Mouse (Mus musculus) E14TG2a.4 (cell line): ENCODE results near the gene Spata21.

Experiments
- H3K27me3 ChIP-seq: 2 replicates; pipeline ENCODE4 v1.6.1; 2014; ENCODE audit warnings: low read length, control low read depth; ENCODE audit not compliant: insufficient read depth
- H3K36me3 ChIP-seq: 2 replicates; pipeline ENCODE4 v1.6.1; 2014; ENCODE audit warnings: low read length, control low read depth; ENCODE audit not compliant: insufficient read depth
- H3K4me1 ChIP-seq: replicated peaks from 2 replicates; pipeline ENCODE4 v1.6.1; 2014; ENCODE audit warnings: low read depth, low read length, control low read depth
- H3K4me3 ChIP-seq: replicated peaks from 2 replicates; pipeline ENCODE4 v1.5.1; 2014; ENCODE audit warnings: mild to moderate bottlenecking, low read length
- H3K9me3 ChIP-seq: 2 replicates; pipeline ENCODE4 v1.6.1; 2014; ENCODE audit warnings: low read length, control low read depth
- CTCF ChIP-seq: conservative IDR thresholded peaks from 2 replicates; pipeline ENCODE4 v1.5.1; 2014; ENCODE audit warnings: low read length
- NANOG ChIP-seq: IDR thresholded peaks from 2 replicates; pipeline ENCODE4 v1.6.1; 2014; ENCODE audit warnings: borderline replicate concordance, low read length, mixed read lengths
- POU5F1 ChIP-seq: IDR thresholded peaks from 2 replicates; pipeline ENCODE4 v1.6.1; 2014; ENCODE audit warnings: low read length, borderline replicate concordance

Spata21 gene

DNA sequence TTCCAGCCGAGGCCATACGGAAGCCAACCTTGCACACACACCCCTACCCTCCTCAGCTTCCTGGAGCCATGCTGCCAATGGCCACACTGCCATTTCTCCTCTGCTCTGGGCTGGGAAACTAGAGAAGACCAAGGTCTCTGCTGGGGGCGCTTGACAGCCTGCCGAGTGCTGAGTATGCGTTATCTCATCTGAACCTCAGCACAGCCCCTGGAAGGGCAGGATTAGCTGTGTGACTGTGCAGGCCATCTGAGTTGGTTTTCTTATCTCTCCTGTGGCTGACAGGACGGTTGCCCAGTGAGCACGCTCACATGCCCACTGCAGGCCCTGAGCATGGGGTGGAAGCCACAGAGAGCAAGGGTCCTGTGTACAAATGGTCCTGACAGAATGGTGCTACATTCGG lies 19.5 kb upstream of the Spata21 start:
- no peak for TF ChIP-seq POU5F1
- TF ChIP-seq CTCF: no peak
- no peak for TF ChIP-seq NANOG
- Histone ChIP-seq H3K4me1 (peaks cover 17% of the 10 kb centered on the region), H3K9me3 (no peaks in the 10 kb centered on the region), H3K4me3 (no peak overlapping the region), H3K27me3 (no peaks in the 10 kb centered on the region), H3K36me3 (peaks cover 83% of the 10 kb centered on the region)

DNA sequence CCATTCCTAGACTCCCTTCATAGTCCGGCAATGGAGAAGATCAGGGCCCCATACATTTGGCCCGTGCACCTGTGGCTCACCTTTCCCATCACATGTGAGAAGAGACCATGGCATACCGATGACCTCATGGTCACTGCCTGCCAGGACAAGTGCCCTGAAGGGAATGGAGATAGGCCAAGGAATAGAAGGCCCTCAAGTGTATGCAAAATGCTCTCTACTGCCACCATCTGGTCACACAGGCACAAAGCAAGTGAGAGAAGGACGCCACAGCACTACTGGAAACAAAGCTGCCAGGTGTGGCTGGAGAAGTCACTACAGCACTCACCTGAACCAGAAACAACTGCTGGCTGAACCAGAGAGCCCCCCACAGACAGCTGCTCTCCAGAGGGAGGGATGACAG lies 18.4 kb upstream of the Spata21 start:
- peaks cover 93% of the 10 kb centered on the region for H3K36me3 ChIP-seq
- TF ChIP-seq POU5F1 (no peak), CTCF (peak; percentile 50)
- H3K9me3 ChIP-seq: no peaks in the 10 kb centered on the region
- peaks cover 12% of the 10 kb centered on the region for H3K4me1 ChIP-seq
- no peaks in the 10 kb centered on the region for H3K27me3 ChIP-seq
- no peak overlapping the region for H3K4me3 ChIP-seq

GRCm38 (mm10) chr4:141072502-141072901 lies 15.6 kb upstream of the Spata21 start:
- TF ChIP-seq NANOG: no peak
- TF ChIP-seq CTCF: no peak
- TF ChIP-seq POU5F1: no peak
- Histone ChIP-seq H3K4me1 (peaks cover 24% of the 10 kb centered on the region), H3K36me3 (peaks cover 84% of the 10 kb centered on the region), H3K9me3 (no peaks in the 10 kb centered on the region), H3K4me3 (no peak overlapping the region), H3K27me3 (no peaks in the 10 kb centered on the region)

- peaks cover 72% of the 10 kb centered on the region for H3K36me3 ChIP-seq
- H3K9me3 ChIP-seq: no peaks in the 10 kb centered on the region
- TF ChIP-seq CTCF: no peak
- no peak for TF ChIP-seq POU5F1
- no peak for TF ChIP-seq NANOG
- H3K27me3 ChIP-seq: no peaks in the 10 kb centered on the region
- peaks cover 29% of the 10 kb centered on the region for H3K4me1 ChIP-seq
- H3K4me3 ChIP-seq: no peak overlapping the region
Measured at GRCm38 (mm10) chr4:141073661-141074060, 14.5 kb upstream of the Spata21 start.

DNA sequence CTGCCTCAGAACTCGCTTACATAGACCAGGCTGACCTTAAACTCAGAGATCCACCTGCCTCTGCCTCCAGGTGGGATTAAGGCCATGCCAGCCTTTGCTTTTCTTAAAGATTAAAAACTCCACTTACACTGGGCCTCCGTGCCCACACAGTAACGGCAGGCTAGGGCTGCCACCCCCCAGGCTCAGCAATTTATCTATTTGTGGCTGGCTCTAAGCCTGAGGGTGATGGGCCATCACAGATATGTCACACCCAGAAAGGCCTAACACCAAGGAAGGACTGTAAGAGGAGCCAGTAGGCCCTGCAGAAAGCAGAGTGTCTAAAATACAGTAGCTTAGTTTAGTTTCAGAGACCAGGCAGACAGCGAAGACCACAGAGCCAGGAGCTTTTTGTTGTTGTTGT lies 14.0 kb upstream of the Spata21 start:
- peaks cover 34% of the 10 kb centered on the region for H3K4me1 ChIP-seq
- H3K9me3 ChIP-seq: no peaks in the 10 kb centered on the region
- peaks cover 68% of the 10 kb centered on the region for H3K36me3 ChIP-seq
- no peak for TF ChIP-seq NANOG
- no peak for TF ChIP-seq CTCF
- TF ChIP-seq POU5F1: no peak
- H3K27me3 ChIP-seq: no peaks in the 10 kb centered on the region
- H3K4me3 ChIP-seq: no peak overlapping the region

- H3K4me3 ChIP-seq: peak overlapping the region; percentile 100
- TF ChIP-seq POU5F1 (no peak), NANOG (no peak), CTCF (no peak)
Measured at GRCm38 (mm10) chr4:141076761-141077506, 11.2 kb upstream of the Spata21 start.

DNA sequence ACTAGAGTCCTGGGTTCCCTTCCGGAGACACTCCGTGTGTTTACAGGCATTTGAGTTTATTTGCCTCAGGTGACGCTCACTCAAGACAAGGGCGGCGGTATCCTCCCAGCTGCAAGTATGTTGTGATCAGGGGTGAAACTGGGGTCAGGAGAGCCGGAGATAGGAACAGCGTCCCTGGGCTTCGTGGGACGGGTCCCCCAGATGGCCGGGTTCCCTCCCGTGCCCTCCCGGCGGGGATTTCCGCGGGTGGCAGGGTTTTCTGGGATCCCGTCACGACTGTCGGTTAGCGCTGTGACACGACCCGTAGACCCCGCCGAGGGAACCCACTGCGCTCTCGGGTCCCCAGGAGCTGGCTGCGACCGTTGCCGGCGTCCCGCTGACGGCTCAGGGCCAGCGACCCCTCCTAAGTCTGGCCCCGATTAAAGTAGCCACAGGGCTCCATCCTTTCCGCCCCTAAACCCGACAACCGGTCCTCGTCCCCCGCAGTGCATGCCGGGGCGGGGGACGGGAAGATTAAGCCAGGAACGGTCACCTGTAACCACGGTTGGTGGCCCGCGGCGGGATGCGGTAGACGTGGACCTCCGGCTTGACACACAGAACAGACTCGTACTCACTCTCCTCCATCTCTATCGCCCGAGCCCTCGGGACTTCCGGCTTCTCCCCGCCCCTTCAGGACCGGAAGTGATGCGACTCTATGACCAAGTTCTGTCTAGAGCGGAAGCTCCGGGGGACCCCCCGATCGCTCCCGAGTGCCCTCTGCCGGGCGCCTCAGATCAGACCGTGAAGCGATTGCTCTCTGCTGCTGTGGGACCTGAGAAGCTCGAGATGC lies 10.2 kb upstream of the Spata21 start, which contains the start of gene Necap2:
Necap2 (minus strand) TSS at position 677 of the 829 bp plus-strand sequence.
- TF ChIP-seq POU5F1 (no peak), NANOG (no peak), CTCF (peak; percentile 54)
- H3K36me3 ChIP-seq: peaks cover 30% of the 10 kb centered on the region
- H3K4me3 ChIP-seq: peak within 1 kb of the TSS; percentile 100
- no peaks in the 10 kb centered on the region for H3K9me3 ChIP-seq
- no peaks in the 10 kb centered on the region for H3K27me3 ChIP-seq
- peaks cover 37% of the 10 kb centered on the region for H3K4me1 ChIP-seq

More at GRCm38 (mm10) chr4:141076761-141077506, 11.2 kb upstream of the Spata21 start:
- peaks cover 37% of the 10 kb centered on the region for H3K4me1 ChIP-seq
- no peaks in the 10 kb centered on the region for H3K9me3 ChIP-seq
- no peaks in the 10 kb centered on the region for H3K27me3 ChIP-seq
- H3K36me3 ChIP-seq: peaks cover 40% of the 10 kb centered on the region

DNA sequence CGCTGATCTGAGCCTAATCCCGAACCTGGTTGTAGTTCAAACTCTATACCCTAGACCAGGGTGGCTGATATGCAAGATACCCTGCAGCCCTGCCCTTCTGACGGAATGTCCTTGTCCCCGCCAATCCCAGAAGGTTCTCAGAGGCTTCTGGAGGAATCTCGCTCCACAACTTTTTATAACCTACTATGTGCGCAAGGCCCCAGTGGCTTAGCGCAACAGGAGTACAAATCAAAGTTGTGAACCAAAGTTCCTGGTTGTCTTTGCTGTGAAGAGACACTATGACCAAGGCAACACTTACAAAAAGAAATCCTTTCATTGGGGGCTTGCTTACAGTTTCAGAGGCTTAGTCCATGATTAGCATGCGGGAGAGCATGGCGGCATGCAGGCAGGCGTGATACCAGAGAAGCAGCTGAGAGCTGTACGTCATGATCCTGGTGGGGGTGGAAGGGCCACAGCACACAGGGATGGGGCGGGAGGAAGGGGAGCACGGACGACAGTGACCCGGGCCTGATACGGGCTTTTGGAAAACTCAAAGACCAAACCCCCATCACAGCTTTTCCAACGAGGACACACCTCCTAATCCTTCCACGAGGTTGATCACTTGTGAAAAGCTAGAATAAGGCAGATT lies 9.5 kb upstream of the Spata21 start:
- no peaks in the 10 kb centered on the region for H3K9me3 ChIP-seq
- H3K4me3 ChIP-seq: peak overlapping the region; percentile 100
- peaks cover 23% of the 10 kb centered on the region for H3K36me3 ChIP-seq
- H3K27me3 ChIP-seq: no peaks in the 10 kb centered on the region
- H3K4me1 ChIP-seq: peaks cover 34% of the 10 kb centered on the region
- TF ChIP-seq NANOG (no peak), POU5F1 (no peak), CTCF (no peak)
